Mouse (Mus musculus) brain, adult 2 months (tissue): ENCODE measurements around the gene Slc43a3.
A peak's percentile ranks its signal among the peaks of the same experiment; 100 is the strongest.
"Not testable (repeated sequence)": the region's sequence is repeated elsewhere in the genome, so short reads cannot be mapped to it uniquely, and the experiment has no call there.

Experiments
- DNase-seq: peaks from one replicate; pipeline ENCODE4 v3.0.0; 2011; ENCODE audit warnings: low read depth, low spot score

Gene Slc43a3

DNA sequence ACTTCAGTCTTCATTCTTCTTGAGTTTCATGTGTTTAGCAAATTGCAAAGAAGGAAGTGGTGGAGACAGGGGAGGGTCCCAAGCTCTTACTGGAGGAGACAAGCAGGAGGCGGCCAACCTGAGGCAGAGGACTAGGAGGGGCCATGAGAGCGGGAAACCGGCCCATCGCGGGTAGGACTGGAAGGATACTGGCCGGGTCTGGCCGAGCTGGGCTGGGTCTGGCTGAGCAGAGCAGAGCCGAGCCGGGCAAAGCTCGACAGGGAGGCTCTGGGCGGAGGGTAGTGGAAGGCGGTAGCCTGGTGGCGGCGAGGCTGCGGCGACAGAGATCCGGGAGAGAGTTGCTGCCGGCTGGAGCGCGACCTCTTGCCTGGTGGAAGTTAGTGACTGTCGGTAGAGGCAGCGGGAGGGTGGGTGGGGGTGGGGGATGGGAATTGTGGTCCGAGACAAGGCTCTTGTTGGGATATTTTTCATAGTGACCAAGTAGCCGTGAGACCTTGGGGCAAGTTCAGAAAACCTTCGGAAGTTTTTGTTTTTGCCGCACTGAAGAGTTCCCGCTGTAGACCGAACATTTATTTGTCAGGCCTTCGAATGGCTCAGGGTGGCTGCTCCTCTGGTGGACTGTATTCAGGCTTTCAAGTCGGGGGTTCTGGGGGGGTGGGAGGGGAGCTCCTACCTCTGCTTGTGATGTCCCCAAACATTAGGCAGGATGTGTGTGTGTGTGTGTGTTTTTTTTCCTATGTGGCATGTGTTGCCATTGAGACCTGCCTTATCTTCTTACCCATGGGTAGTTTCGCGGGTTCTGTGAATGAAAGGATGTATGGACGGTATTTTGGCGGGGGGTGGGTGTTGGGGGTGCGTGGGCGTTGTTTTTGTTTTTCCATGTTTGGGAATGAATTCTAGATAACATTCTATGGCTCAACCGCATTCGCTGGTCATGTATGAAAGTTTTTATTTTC lies at the start of gene Slc43a3:
Gene Slc43a3, plus strand, starts transcription at position 106 of the 956 bp plus-strand sequence.
- DNase-seq: no peak

GRCm38 (mm10) chr2:84886821-84887281 lies 49.5 kb upstream of the Slc43a3 start:
- peak; percentile 55 for DNase-seq

GRCm38 (mm10) chr2:84887411-84888271 lies 48.7 kb upstream of the Slc43a3 start:
- peak; percentile 76 for DNase-seq

DNA sequence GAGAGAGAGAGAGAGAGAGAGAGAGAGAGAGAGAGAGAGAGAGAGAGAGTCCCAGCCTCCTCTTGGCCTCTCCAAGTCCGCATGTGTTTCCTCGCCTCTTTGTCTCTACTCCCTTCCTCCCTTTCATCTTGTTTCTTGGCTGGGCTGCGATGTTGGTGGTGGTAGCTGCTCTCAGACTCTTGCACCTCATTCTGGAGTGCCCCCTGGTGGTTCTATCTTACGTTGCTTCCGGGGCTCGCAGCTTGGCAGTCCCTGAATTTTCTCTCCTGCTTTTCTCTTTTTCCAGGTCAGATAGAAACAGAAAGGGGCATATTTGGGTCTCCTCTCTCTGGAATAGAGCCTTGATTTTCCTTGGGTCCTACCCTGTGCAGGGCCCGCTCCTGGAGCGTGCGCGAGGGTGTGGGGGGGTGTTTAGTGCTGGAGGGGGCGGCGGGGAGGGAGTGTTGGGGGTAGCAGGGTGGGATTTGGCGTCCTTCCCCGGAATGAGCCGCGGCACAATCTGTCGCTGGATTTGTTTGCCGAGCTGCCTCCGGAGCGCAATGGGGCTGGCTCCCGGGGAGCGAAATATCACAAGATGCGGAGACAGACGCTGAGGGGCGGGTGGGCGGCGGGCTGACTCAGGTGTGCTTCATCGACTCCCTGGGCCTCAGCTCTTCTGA lies 47.6 kb upstream of the Slc43a3 start:
- DNase-seq: peak; percentile 86

- peak; percentile 56 for DNase-seq
These were observed 46.9 kb upstream of the Slc43a3 start for GRCm38 (mm10) chr2:84889316-84890044.

DNA sequence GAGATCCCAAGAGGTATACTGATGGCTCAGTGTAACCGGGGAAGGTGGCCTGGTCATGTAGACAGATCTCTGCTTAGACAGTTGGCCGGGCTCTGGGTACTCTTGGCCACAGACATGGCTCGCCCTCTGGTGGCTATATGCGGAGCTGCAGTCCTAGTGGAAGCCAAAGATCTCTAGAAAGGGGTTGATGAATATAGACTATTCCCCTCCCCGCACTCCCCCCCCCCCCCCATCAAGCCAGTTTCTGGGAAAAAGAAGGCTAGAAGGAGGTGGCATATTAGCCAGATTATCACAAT lies 46.4 kb upstream of the Slc43a3 start:
- DNase-seq: peak; percentile 79

- DNase-seq: peak; percentile 34
These were observed 43.0 kb upstream of the Slc43a3 start for GRCm38 (mm10) chr2:84893359-84893758.

DNA sequence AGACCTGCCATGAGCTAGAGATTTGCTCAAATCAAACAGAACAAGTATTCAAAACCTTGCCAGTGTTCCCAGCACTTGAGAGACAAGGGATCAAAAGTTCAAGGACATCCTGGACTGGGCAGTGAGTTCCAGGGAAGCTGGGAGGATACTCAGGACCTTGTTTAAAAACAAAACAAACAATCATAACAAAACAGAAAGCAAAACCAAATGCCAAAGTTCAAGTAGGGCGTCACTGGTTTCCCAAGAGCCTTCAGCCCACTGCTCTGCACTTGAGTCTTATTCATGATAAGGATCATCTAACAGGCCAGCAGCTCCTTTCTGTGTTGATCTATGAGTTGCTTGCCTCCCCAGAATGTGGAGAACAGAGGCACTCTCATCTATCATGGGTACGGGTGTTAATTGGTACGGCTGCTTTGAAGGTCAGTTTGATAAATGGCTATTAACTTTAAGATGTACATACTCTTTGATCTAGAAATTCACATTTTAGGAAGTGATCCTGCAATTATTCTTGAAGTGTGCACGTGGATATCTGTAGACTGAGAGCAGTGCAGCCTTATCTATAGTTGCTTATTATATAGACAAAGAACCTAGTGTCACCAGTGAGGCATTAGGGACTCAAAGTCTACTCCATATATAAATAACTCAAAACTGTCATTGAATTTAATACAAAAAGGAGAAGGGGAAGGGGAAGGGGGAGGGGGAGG lies 40.7 kb upstream of the Slc43a3 start:
- no peak for DNase-seq

DNA sequence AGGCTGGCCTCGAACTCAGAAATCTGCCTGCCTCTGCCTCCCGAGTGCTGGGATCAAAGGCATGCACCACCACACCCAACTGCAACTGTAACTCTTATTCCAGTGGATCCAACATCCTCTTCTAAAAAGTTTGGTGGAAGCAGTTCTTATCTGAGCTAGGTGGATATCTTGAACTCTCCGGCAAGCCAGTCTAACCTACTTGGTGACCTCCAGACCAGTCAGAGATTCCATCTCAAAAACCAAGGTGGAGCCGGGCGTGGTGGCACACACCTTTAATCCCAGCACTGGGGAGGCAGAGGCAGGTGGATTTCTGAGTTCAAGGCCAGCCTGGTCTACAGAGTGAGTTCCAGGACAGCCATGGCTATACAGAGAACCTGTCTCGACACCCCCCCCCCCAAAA lies 39.7 kb upstream of the Slc43a3 start:
- not testable (repeated sequence) for DNase-seq

DNA sequence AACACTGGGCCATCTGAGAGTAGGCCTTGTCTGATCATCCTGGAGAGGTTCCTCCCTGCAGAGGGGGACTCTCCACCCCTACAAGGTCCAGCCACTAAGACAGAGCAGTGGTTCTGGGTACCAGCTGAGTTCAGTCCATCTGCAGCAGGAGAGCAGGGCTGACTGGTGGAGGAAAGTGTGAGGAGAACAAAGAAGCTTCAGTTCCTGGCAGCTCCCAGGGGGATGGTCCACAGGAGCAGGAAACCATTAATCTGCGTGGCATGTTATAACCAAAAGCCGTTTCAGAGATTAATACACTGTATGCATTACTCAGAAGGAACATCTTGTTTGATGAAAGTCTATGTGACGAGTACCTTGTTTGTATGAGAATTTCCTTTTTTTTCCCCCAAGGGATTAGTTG lies 23.7 kb upstream of the Slc43a3 start:
- no peak for DNase-seq

GRCm38 (mm10) chr2:84913881-84914280 lies 22.5 kb upstream of the Slc43a3 start:
- DNase-seq: no peak

GRCm38 (mm10) chr2:84915330-84915729 lies 21.0 kb upstream of the Slc43a3 start:
- DNase-seq: no peak

DNA sequence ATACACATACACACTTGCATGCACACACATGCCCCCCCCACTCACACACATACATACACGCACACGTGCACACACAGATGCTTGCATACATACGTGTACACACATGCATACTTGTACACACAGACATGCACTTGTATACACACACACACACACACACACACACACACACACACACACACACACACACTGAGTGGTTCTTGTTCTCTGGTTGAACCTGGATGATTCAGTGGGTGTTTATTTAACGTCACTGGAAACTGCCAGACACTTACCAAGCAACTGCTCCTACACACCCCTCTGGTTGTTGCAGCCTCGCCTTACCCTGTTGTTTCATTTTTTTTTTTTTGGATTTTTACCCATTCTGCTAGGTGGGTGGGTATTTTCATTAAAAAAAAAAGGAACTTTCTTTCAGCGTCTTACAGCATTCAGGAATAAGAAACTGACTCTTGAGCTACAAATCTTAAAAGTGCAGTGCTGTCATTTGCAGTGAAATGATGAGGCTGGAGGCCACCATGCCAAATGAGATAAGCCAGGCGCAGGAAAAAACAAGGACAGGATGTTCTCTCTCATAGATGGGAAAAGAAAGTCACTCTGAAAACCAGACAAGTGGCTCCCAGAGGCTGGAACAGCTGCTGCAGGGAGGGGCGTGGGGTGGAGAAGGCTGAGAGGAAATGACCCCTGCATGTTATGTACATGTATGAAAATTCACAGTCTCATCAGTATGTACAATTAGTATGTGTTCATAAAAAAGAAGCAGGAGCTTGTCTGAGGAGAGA lies 19.6 kb upstream of the Slc43a3 start:
- peak; percentile 25 for DNase-seq

DNA sequence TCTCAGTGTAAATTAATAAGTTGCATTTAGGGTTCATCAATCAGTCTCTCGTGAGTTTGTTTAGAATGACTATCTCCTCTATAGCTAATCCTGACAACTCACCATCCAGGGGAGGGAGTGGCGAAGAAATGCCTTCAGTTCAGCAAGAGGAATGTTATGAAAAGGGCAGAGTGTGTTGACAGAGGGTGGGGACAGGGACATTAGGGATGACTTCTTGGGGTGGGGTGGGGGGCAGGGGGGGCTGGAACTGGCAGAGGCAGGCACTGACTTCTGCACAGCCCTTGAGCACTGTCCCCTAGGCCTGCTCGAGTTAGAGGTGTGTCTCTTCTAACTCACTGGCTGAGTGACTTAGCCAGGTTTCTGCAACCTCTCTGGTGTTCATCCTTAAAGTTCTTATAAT lies 18.2 kb upstream of the Slc43a3 start:
- DNase-seq: no peak

- no peak for DNase-seq
These were observed 16.7 kb upstream of the Slc43a3 start for GRCm38 (mm10) chr2:84919601-84920108.

DNA sequence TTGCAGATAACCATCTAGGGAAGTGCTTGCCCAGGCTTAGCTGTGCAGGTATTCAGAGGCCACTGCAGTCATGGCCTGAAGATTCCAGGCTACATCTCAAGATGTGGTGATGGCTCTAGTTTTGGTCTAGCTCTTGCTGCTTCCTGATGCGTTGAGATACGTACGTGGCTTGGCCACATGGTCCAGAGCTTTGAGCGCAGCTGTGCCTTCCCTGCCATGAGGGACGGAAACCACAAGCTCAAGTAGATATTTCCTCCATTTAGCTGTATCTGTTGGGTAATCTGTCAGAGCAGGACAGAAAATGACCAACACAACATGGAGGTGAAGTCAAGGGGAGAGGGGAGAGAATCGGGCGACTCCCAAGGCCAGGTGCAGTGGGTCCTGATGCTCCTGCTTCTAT lies 6.2 kb upstream of the Slc43a3 start:
- no peak for DNase-seq

- DNase-seq: no peak
These were observed 2.3 kb upstream of the Slc43a3 start for GRCm38 (mm10) chr2:84933992-84934648.

DNA sequence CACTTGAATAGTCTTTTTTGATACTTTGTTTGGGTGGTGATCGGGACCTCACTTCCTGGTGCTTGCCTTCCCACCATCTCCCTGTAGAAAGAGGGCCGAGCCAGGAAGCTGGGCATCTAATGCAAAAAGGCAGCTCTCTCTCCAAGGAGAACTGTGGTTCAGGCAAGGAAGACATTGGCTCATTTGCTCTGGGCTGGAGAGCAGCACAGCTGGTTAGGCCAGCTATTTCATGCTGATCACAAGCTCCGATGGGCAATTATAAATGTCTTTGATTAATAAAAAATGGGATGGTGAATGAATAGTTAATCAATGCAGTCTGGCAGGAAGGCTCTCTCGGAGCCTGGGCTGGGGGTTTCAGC lies 1.8 kb upstream of the Slc43a3 start:
- no peak for DNase-seq

DNA sequence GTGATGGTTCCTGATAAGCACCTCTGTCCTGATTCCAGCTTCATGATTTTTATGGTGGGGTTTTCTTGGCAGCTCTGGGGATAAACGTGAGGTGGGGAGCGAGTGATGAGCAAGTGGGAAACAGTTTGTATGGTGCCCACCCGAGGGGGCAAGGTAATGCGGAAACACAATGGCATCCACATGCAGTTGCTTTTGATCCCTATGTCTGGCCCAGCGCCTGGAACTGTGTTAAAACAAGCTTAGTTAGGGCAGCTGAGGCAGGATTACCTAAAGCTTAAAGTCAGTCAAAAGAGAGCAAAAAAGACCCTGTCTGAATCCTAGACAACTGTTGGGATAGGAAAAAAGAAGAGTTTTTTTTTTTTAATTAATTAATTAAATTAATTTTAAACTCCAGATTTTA lies 1.3 kb upstream of the Slc43a3 start:
- DNase-seq: no peak
